Mouse (Mus musculus) intestine, embryonic 15.5 days (tissue): ENCODE measurements around the gene Anks1b. TPM values are rescaled to one million over a fixed set of nuclear protein-coding genes. Genes with fewer than 3 reads are reported as not detected.

Source experiments
- ATAC-seq: fragments of 200-750 bp; cut with Nextera tagmentation; 2 replicates; pipeline ENCODE4 v1.8.0; 2017; ENCODE audit warnings: moderate TSS enrichment, moderate library complexity
- H3K27ac ChIP-seq: fragments of 300-500 bp; sonication (generic); 2 replicates; pipeline ENCODE4 v1.5.1; 2015; ENCODE audit warnings: mild to moderate bottlenecking, inconsistent platforms
- H3K27me3 ChIP-seq: fragments of 300-500 bp; sonication (generic); replicated peaks from 2 replicates; pipeline ENCODE4 v1.6.1; 2015; ENCODE audit warnings: inconsistent platforms
- H3K36me3 ChIP-seq: fragments of 300-500 bp; sonication (generic); 2 replicates; pipeline ENCODE4 v1.6.1; 2015; ENCODE audit warnings: inconsistent platforms
- H3K4me1 ChIP-seq: fragments of 300-500 bp; sonication (generic); replicated peaks from 2 replicates; pipeline ENCODE4 v1.6.1; 2015; ENCODE audit warnings: inconsistent platforms
- H3K4me2 ChIP-seq: fragments of 300-500 bp; sonication (generic); replicated peaks from 2 replicates; pipeline ENCODE4 v1.6.1; 2015; ENCODE audit warnings: mild to moderate bottlenecking, inconsistent platforms
- H3K4me3 ChIP-seq: fragments of 300-500 bp; sonication (generic); replicated peaks from 2 replicates; pipeline ENCODE4 v1.5.1; 2015; ENCODE audit warnings: inconsistent platforms
- H3K9ac ChIP-seq: fragments of 300-500 bp; sonication (generic); 2 replicates; pipeline ENCODE4 v1.6.1; 2015; ENCODE audit warnings: inconsistent platforms
- H3K9me3 ChIP-seq: fragments of 300-500 bp; sonication (generic); 2 replicates; pipeline ENCODE4 v1.6.1; 2016; ENCODE audit warnings: inconsistent platforms
- WGBS: fragments of 180-500 bp; shearing (Covaris S2); methylation state at CpG from one replicate; pipeline ENCODE4 v1.1.7; 2015; 5-methylcytosine and 5-hydroxymethylcytosine counted together
- polyA plus RNA-seq: library from polyadenylated mRNA; unstranded; fragments of >200 nt; fragmentation: Nextera tagmentation; extraction: Ambion mirVana; gene quantifications from 2 replicates; pipeline ENCODE4 v1.2.1, GENCODE M21; 2015

Gene Anks1b
- 0.85 and 1.6 TPM in 2 replicates for polyA plus RNA-seq

GRCm38 (mm10) chr10:89873146-89873950, at the start of gene Anks1b:
Gene Anks1b (plus strand): TSS chr10:89873509.
- whole genome bisulfite sequencing, result under 1% methylated on average over 48 of the region's 48 CpGs
- ATAC-seq, result peak; percentile 70

GRCm38 (mm10) chr10:89823906-89824305, 49.4 kb upstream of the Anks1b start:
- H3K9ac ChIP-seq, result no peak overlapping the region
- H3K4me1 ChIP-seq, result no peaks in the 10 kb centered on the region
- no peak overlapping the region for H3K4me2 ChIP-seq
- 34% methylated on average over 2 of the region's 2 CpGs for WGBS
- ATAC-seq, result no peak
- H3K27me3 ChIP-seq, result no peaks in the 10 kb centered on the region
- no peak overlapping the region for H3K27ac ChIP-seq
- H3K9me3 ChIP-seq, result no peaks in the 10 kb centered on the region
- H3K36me3 ChIP-seq, result no peaks in the 10 kb centered on the region
- no peak overlapping the region for H3K4me3 ChIP-seq

More at GRCm38 (mm10) chr10:89873146-89873950, at the start of gene Anks1b:
- H3K9me3 ChIP-seq, result no peaks in the 10 kb centered on the region
- H3K4me1 ChIP-seq, result peaks cover 12% of the 10 kb centered on the region
- no peak within 1 kb of the TSS for H3K27ac ChIP-seq
- H3K27me3 ChIP-seq, result peaks cover 12% of the 10 kb centered on the region
- H3K4me3 ChIP-seq, result peak within 1 kb of the TSS; percentile 54
- H3K36me3 ChIP-seq, result no peaks in the 10 kb centered on the region
- H3K4me2 ChIP-seq, result peak within 1 kb of the TSS; percentile 99
- peak within 1 kb of the TSS; percentile 36 for H3K9ac ChIP-seq

- H3K27me3 ChIP-seq, result no peaks in the 10 kb centered on the region
- 65% methylated on average over 3 of the region's 3 CpGs for WGBS
- H3K9me3 ChIP-seq, result no peaks in the 10 kb centered on the region
Observed at GRCm38 (mm10) chr10:89826896-89827295, 46.4 kb upstream of the Anks1b start.

GRCm38 (mm10) chr10:89832334-89832733, 41.0 kb upstream of the Anks1b start:
- no peak overlapping the region for H3K27ac ChIP-seq
- no peaks in the 10 kb centered on the region for H3K4me1 ChIP-seq
- no peaks in the 10 kb centered on the region for H3K27me3 ChIP-seq
- H3K4me2 ChIP-seq, result no peak overlapping the region
- no peak overlapping the region for H3K9ac ChIP-seq
- no peaks in the 10 kb centered on the region for H3K9me3 ChIP-seq
- WGBS, result 64% methylated on average over 4 of the region's 4 CpGs
- ATAC-seq, result no peak
- H3K36me3 ChIP-seq, result no peaks in the 10 kb centered on the region
- H3K4me3 ChIP-seq, result no peak overlapping the region

More at GRCm38 (mm10) chr10:89826896-89827295, 46.4 kb upstream of the Anks1b start:
- Histone ChIP-seq H3K4me3 (no peak overlapping the region), H3K4me2 (no peak overlapping the region), H3K27ac (no peak overlapping the region), H3K9ac (no peak overlapping the region), H3K36me3 (no peaks in the 10 kb centered on the region), H3K4me1 (no peaks in the 10 kb centered on the region)
- ATAC-seq, result no peak

GRCm38 (mm10) chr10:89833166-89833565, 40.1 kb upstream of the Anks1b start:
- Histone ChIP-seq H3K4me1 (no peaks in the 10 kb centered on the region), H3K27me3 (no peaks in the 10 kb centered on the region), H3K9ac (no peak overlapping the region), H3K9me3 (no peaks in the 10 kb centered on the region), H3K36me3 (no peaks in the 10 kb centered on the region), H3K27ac (no peak overlapping the region), H3K4me2 (no peak overlapping the region), H3K4me3 (no peak overlapping the region)
- no peak for ATAC-seq
- WGBS, result 86% methylated on average over 10 of the region's 10 CpGs

GRCm38 (mm10) chr10:89837476-89837875, 35.8 kb upstream of the Anks1b start:
- Histone ChIP-seq H3K9me3 (no peaks in the 10 kb centered on the region), H3K27ac (no peak overlapping the region), H3K4me3 (no peak overlapping the region), H3K9ac (no peak overlapping the region), H3K36me3 (no peaks in the 10 kb centered on the region), H3K27me3 (no peaks in the 10 kb centered on the region), H3K4me1 (no peaks in the 10 kb centered on the region), H3K4me2 (no peak overlapping the region)
- WGBS, result 50% methylated on average over 3 of the region's 3 CpGs
- ATAC-seq, result no peak

- Histone ChIP-seq H3K9ac (no peak overlapping the region), H3K4me3 (no peak overlapping the region), H3K36me3 (no peaks in the 10 kb centered on the region), H3K27ac (no peak overlapping the region), H3K27me3 (no peaks in the 10 kb centered on the region), H3K9me3 (no peaks in the 10 kb centered on the region), H3K4me2 (no peak overlapping the region), H3K4me1 (no peaks in the 10 kb centered on the region)
- no peak for ATAC-seq
- 67% methylated on average over 3 of the region's 3 CpGs for WGBS
Observed at GRCm38 (mm10) chr10:89838834-89839233, 34.5 kb upstream of the Anks1b start.

GRCm38 (mm10) chr10:89850951-89851350, 22.4 kb upstream of the Anks1b start:
- WGBS, result 88% methylated on average over 6 of the region's 6 CpGs

GRCm38 (mm10) chr10:89855251-89855875, 17.9 kb upstream of the Anks1b start:
- Histone ChIP-seq H3K27me3 (no peaks in the 10 kb centered on the region), H3K4me2 (no peak overlapping the region), H3K27ac (no peak overlapping the region), H3K9ac (no peak overlapping the region), H3K36me3 (no peaks in the 10 kb centered on the region), H3K9me3 (no peaks in the 10 kb centered on the region), H3K4me1 (no peaks in the 10 kb centered on the region), H3K4me3 (no peak overlapping the region)
- ATAC-seq, result no peak
- WGBS, result 85% methylated on average over 5 of the region's 5 CpGs

More at GRCm38 (mm10) chr10:89850951-89851350, 22.4 kb upstream of the Anks1b start:
- Histone ChIP-seq H3K4me2 (no peak overlapping the region), H3K36me3 (no peaks in the 10 kb centered on the region), H3K27ac (no peak overlapping the region), H3K4me1 (no peaks in the 10 kb centered on the region), H3K9me3 (no peaks in the 10 kb centered on the region), H3K9ac (no peak overlapping the region), H3K4me3 (no peak overlapping the region), H3K27me3 (no peaks in the 10 kb centered on the region)
- ATAC-seq, result no peak

GRCm38 (mm10) chr10:89856286-89856685, 17.0 kb upstream of the Anks1b start:
- Histone ChIP-seq H3K4me2 (no peak overlapping the region), H3K9ac (no peak overlapping the region), H3K9me3 (no peaks in the 10 kb centered on the region), H3K36me3 (no peaks in the 10 kb centered on the region), H3K4me3 (no peak overlapping the region), H3K27ac (no peak overlapping the region), H3K4me1 (no peaks in the 10 kb centered on the region), H3K27me3 (no peaks in the 10 kb centered on the region)
- no peak for ATAC-seq
- 93% methylated on average over 7 of the region's 7 CpGs for WGBS

GRCm38 (mm10) chr10:89868211-89868610, 5.1 kb upstream of the Anks1b start:
- Histone ChIP-seq H3K4me3 (no peak overlapping the region), H3K9ac (no peak overlapping the region), H3K27me3 (peaks cover 7% of the 10 kb centered on the region), H3K4me2 (no peak overlapping the region), H3K36me3 (no peaks in the 10 kb centered on the region), H3K27ac (no peak overlapping the region), H3K9me3 (no peaks in the 10 kb centered on the region), H3K4me1 (peaks cover 3% of the 10 kb centered on the region)
- no peak for ATAC-seq
- 78% methylated on average over 4 of the region's 4 CpGs for WGBS

- peaks cover 12% of the 10 kb centered on the region for H3K27me3 ChIP-seq
- H3K27ac ChIP-seq, result no peak overlapping the region
- H3K4me1 ChIP-seq, result peaks cover 9% of the 10 kb centered on the region
- H3K4me3 ChIP-seq, result no peak overlapping the region
- H3K4me2 ChIP-seq, result no peak overlapping the region
- H3K9ac ChIP-seq, result no peak overlapping the region
- no peaks in the 10 kb centered on the region for H3K9me3 ChIP-seq
- no peaks in the 10 kb centered on the region for H3K36me3 ChIP-seq
- ATAC-seq, result no peak
- 83% methylated on average over 3 of the region's 3 CpGs for WGBS
Observed at GRCm38 (mm10) chr10:89868836-89869235, 4.5 kb upstream of the Anks1b start.
